Mouse (Mus musculus) mesoderm, embryonic 11.5 days (tissue): ENCODE results near the gene Hs6st3.
"Not testable (repeated sequence)": the region's sequence is repeated elsewhere in the genome, so short reads cannot be mapped to it uniquely, and the experiment has no call there.

ENCODE experiments used
- DNase-seq: peaks from one replicate; pipeline ENCODE4 v3.0.0-alpha.2; 2012; ENCODE audit warnings: low read depth, low spot score

The Hs6st3 gene

DNA sequence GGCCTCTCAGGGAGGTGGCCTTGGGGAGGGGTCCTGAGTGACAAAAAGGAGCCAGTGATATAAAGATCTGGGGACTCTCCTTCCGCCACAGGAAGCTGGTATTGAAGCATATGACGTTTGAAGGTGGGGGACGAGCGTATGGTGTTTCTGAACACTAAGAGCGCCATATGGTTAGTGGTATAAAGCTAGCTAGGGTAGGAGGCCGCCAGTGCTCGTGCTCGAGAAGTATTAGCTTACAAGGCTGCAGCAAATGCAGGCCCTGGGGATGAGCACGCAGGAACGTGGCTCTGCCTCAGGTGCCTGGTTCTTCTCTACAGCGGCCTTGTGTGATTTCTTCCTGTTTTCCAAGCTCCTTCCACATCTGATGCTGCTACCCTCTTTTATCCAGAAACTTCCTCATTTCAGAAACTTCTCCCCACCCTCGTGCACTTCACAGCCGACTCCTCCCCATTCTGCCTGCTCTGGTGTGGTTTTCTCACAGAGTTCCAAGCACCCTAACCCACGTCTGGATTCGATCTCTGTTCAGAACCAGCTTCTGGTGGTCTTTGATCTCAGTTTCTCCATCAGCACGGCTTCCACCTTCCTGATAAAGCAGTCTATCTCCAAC is 110.0 kb downstream of the Hs6st3 start:
- no peak for DNase-seq

DNA sequence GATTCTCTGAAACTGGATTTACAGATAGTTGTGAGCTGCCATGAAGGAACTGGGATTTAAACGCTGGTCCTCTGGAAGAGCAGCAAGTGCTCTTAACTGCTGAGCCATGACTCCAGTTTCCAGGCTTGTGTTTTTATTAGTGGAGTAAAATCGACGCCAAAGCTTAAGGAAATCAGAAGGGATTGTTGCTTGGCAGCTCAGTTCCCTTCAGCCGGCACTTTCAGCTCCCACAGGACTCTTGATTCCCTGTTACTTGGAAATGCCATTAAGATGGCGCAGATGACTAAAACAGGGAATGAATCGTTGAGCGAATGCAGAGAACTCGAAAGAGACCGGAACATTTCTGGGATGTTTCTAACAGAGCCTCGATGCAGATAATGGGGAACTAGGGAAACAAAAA is 112.2 kb downstream of the Hs6st3 start:
- no peak for DNase-seq

DNA sequence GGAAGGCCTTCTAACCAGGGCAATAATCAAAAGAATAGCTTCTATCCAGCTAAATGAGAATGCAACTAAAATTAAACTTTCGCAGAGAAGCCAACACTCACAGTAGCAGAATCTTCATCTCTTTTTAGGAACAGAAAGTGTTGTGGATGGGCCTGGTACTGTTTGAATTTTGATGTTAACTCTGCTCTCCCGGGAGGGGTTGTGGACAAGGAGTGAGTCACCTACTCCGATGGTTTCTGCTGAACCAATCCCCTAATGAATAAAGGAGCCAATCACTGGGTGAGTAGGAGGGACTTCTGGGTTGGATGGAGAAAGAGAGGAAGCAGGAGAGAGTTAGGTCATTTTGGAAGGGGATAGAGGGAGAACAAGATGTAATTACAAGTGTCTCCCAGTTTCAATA is 117.3 kb downstream of the Hs6st3 start:
- no peak for DNase-seq

DNA sequence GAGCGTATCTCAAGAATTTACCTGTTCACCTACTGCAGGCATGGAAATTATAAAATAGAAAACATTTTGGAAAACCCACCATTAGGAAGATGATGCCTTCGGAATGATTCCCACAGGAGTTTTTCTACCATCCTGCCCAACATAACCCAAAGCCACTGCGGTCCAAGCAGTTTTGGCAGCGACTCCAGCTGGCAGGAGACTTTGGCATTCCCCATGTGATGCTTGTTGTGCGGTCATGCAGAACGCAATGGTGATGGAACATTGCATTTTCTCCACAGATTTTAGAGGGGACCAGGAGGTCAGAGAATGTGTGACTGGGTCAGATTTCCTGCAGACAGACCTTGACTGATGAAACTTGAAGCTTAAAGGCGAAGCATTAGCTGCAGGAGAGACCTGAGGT is 118.9 kb downstream of the Hs6st3 start:
- no peak for DNase-seq

DNA sequence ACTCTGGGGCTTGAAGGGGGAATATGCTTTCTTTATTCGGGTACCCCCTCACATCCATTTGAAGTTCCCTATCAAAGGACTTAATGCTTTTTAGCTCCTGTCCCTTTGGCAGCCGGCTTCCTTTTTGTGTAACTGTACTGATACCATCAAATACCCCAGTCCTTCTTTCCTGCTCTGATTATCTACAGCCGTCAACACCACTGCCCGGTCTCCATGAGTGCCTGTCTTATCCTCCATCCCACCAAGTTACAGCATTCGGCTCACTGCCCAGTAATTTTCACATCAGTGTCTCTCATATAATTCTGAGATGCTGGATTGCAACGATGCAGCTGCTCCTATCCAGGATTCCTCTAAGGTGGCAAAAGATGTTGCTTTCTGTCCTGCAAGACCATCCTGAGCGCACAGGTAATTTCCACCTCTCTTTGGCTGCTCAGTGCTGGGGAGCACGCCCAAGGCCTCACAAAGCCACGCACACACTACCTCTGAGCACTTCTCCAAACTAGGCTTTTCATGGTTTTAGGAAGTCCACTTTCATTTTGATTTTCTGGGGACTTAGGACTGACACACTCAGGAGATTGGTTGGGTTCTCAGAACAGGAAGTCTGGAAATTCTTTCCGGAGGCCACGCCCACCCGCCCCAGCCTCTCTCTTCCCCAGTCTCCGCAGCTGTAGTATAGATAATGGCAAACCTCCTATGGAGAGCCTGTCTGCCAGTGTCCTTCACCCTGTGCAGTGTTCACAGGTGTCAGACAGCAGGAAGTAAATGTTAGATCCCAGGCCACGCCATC is 122.2 kb downstream of the Hs6st3 start:
- no peak for DNase-seq

DNA sequence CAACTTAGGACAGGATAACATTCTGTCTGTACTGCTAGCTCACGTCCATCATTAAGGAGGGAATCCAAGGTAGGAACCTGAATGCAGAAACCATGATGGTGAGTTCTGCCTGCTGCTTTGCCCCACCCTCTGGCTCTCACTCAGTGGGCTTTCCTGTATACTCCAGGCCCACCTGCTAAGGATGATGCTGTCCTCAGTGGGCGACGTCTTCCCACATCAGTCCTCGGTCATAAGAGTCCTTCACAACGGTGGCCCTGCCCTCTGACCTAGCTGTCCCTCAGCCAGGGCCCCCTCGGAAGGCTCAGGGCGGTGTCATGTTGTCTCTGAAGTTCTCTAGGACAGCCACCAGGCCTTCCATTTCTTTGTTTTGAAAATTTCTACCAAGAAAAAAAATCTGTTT is 128.2 kb downstream of the Hs6st3 start:
- DNase-seq, result no peak

DNA sequence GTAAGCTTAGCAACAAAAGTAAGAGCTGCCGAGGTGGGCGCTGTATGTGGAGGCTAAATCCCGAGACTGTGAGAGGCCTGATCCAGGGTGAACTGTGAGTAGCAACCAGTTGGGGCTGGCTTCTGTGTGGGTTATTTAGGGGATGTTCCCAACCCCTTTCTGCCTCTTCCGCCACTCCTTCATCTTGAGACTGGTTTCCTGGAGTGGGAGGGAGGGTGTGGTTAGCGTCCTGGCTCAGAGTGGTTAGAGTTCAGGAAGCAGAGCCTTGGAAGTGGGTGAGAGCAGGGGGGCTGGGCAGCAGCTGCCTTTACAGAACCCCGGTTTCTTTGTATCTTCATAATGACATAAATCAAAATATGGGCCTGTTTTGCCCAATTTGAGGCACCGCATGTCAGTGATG is 134.9 kb downstream of the Hs6st3 start:
- DNase-seq, result no peak

DNA sequence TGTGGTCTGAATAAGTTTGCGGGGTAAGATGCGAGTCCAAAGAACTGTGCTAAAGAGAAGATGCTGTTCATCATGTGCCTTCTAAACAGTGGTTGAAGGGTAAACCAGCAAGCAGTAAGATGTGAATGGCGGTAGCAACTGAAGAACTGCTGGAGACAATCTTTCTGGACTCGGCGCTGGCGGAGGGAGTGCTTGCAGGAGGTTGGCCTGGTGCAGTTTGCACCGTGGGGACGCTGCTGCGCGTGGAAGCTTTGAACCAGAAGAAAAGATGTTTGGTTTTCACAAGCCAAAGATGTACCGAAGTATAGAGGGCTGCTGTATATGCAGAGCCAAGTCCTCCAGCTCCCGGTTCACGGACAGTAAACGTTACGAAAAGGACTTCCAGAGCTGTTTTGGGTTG is 140.0 kb downstream of the Hs6st3 start:
- DNase-seq, result not testable (repeated sequence)

DNA sequence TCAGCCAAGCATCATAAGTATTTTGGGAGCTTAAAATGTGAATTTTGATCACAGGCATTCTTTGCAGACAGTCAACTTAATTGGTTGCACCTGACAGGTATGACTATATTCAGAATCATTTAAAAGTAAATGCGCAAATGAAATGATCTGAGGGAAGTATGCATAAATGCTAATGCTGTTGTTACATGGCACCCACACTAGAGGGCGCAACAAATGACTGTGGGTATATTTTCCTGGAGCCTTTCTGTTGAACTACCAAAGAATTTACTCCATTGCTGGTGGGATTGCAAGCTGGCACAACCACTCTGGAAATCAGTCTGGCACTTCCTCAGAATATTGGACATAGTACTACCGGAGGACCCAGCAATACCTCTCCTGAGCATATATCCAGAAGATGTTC is 145.8 kb downstream of the Hs6st3 start:
- no peak for DNase-seq

DNA sequence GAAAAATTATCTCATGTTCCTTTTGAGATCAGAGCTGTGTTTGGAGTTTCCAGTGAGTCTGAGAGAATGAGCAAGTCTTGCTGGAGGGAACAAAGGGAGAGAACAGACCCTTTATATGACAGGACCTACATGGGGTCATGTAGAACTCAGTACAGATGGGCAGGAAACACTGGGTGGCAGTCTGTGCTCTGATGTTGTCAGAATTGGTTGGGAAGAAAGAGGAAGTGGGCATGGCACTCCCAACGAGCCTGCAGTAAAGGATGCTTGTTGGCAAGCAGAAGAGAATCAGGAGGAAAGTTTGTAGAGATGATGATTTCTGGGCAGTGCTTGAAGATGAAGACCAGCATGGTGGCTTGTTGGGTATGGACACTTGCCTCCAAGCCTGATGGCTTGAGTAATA is 151.5 kb downstream of the Hs6st3 start:
- no peak for DNase-seq

DNA sequence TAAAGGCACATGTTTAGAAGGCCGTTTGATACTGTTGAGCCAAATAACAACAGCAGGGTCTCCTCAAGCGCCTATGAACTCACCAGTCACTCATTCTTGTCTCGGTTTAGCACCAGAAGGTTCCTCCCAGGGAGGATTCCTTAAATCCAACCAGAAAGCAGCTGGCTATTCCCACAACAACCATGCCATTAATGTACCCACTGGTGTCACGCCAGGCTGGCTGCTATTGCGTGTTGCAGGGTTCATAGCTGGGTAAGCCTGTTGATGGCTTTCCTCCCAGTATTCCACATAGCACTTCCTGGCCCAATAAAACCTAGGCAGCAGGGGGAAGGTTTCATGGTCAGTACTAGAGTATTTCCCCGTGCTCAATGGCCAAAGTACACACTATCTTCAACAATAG is 155.9 kb downstream of the Hs6st3 start:
- DNase-seq, result no peak

DNA sequence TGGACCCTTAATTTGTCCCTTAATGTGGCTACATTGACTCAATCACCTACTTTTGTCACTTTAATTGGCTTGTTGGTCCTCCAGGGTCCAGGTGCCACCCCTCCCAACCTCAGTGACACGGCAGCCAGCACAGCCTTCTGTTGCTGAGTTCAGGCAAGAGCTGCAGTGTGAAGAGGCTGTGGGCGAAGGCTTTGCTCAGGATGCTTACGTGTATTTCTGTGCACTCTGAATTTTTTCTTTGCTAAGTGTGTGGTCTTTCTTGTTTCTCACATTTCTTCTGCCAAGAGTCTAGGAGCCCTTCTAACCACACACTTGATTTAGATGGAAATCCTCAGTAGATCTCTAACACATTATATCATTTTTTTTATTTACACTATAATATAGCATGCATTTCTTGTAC is 168.3 kb downstream of the Hs6st3 start:
- DNase-seq, result no peak

DNA sequence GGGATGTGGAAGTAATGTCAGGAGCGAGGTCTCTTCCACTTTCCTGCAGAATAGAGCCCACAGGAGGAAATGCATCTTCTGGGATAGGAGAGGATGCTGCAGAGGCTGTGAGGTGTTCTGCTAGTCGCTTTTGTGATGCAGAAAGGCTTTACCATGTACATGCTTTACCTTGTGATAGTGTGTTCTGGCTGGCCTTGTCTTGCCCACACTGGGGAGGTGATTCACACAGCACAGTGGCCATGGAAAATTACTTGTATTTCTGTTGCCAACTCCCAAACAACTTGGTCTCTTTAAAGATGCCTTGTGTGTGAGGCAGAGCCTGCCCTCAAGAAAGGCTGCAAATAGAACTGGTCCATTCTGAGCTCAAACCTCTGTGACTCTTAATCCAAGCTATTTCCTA is 180.2 kb downstream of the Hs6st3 start:
- DNase-seq, result no peak

DNA sequence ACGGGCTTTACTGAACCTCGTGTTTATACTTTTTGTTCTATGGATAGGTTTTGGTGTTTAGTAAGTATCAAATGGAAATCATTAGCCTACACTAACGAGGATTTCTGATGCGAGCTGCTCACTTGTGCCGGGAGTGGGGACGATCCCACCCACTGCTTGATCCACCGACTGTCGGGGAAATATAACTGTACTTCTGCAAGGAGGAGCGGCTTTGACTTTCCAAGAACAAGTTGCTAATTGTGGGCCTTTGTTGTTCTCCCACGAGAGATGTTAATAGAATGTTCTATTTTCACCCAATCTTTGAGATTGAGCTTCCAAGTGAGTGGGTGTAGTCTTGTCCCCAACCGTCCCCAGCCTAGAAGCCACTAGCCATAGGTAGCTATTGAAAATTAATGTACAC is 209.1 kb downstream of the Hs6st3 start:
- DNase-seq, result no peak

DNA sequence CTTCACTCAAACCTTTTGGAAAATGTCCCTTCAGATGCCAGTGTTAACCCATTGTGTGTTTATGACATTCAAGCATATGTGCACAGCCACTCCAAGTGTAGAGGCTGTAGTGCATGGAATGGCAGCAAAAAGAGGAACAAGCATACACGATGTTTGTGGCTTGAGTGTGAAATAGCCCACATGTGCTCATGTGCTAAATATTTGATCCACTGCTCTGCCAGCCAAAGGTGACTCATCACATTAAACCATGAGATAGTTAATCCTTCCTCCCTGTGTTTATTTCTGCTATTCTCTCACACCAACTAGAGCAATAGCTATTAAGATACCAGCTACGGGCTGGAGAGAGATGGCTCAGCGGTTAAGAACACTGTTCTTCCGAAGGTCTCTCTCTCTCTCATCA is 223.3 kb downstream of the Hs6st3 start:
- no peak for DNase-seq

DNA sequence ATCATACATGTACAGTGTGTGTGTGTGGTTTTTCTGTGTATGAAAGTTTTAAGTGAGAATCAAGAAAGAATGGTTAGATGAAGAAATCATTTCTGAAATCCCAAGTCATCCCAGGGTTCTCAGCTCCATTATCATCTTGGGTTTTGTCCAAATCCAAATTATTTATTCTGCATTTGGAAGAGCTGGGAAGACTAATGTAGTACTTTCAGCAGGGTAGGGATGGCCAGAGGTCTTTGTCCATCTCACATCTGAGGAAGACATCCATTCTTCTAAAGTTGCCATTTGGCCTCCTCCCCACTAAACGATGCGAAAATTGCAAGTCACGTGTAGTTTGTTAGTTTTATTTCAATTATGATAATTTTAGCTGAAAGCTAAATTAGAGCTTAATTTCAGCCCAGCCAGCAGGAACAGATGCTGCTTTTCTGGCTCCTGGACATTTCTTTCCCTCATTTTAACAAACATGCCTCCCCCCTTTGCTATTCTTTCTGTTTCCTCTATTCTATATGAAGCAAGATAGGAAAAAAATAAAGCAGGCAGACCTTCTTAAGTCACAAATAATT is 229.8 kb downstream of the Hs6st3 start:
- DNase-seq, result no peak

DNA sequence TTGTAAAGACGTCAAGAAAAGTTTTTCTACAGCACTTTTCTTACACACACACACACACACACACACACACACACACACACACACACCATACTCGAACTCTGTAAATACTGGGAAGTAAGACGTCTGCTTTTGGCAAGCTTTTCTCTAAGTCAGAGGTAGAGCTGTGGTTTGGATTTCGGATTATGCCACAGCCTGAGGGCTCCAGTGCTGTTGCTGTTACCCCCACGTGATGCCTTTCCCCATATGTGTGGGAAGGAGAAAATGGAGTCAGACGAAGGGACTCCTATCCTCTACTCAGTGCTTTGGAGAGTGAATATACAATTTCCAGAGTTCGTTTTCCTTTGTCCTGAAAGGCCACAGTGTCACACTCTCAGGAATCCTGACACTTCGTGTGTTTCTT is 231.1 kb downstream of the Hs6st3 start:
- DNase-seq, result no peak

DNA sequence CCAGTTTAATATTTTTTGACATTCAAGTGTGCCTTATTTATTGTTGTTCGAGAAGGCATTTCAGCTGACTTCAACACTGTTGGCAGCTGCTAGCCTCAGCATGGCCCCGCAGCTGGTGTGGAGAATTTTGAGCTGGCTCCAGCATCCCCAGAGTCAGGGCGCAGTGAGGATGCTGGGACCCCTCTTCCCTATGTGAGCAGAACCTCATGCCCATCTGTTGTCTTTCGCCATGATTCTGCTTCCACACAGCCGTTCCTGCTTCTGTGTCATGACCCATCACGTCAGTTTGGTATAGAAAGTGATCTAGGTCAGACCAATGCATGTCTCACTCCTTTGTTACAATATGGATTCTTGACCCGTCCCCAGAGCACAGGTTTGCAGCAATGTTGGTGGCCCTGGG is 231.9 kb downstream of the Hs6st3 start:
- DNase-seq, result no peak

DNA sequence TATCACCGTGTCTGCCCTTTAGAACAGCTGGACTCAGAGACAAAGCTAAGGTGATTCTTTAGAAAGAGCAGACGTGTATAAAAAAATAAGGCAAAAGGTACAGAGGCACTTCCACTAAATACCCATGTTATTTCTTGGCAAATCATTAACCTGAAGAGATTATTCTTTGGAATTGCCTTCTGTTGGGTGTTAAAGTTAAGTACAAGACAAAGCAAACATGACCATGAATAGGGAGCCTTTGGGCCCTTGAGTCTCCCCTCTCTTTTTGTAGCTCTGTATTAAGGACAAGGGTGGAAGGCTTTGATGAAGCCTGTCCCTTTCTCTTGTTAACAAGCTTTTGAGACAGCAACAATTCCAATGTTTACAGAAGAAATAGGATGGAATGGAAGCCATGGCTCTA is 241.2 kb downstream of the Hs6st3 start:
- no peak for DNase-seq

DNA sequence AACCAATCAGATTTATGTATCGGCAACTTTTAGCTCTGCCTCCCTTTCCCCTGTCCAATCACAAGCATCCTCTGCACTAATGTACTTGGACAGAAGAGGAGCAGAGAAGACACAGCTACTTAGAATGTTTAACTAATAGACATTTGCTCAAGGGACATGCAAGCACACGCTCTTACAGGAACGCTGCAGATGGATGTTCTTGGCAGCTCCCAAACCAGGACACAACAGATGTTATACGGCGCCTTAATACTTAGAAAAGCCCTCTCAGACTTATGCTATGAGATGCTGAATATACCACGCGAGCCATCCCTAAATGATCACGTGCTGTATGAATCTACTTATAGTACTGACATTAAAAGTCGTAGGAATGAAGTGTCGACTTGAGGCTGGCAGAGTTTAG is 263.5 kb downstream of the Hs6st3 start:
- DNase-seq, result no peak

DNA sequence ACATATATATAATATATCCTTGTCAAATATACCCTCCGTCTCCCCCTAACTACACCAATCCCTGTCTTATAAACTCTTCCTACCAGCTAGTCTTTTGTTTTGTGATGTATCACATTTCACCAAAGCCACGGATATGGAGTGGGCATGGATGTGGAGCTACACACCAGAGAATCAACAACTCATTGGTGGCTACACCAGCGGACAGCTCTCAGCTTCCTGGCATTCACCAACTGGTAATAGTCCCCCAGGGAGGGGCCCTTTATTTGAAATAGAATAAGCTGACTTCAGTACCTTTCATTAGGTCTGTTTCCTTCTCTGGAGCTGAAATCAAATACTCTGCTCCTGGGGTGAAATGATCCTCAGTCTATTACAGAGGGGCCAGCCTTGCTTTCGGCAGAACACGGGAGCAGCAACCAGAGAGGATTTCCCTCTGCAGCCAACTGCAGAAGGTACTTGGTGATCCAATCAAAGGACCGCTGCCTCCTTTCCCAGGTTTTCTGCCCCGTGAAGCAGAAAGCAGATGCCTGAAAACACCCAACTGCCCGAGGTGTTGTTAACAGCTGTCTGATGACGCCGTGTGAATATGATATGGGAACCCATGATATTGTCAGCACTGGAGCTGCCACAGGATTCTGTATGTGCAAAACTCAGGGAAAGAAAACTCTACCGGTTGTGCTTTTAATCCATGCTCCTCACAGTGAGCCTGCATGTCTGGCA is 271.4 kb downstream of the Hs6st3 start:
- DNase-seq, result peak; percentile 9

DNA sequence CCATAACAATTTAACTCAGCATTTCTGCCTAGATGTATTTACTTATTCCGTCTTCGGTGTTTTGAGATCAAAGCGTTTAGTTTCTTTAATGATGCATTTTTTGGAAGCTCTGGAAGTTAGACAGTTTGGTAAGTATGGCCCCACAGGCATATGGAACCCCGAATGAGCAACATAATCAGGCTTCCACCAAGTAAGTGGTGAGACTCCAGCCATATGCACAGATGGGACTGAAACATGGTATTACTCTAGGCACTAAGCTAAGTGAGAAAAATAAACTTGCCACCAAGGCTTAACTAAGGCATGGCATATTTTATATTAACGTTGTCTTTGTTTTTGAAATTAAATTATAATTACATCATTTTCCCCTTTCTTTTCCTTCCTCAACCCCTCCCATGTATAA is 284.8 kb downstream of the Hs6st3 start:
- no peak for DNase-seq

DNA sequence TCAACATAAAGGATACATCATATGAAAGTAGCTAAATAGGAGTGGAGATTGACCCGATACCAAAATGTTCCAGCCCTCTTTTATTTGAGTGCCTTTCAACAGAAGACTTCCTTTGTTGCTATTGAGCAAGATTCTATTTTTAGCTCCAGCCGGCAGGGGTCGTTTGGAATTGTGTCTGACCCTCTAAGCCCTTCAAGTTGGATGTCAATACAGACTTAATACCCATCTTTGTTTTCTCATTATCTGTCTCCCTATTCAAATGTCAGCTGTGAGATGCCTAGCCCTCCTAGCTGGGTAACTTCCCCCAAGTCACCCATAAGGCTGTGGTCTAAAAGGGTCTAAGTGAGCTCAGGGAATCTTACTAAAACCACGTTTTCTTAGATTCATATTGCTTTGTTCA is 312.3 kb downstream of the Hs6st3 start:
- peak; percentile 13 for DNase-seq
